Mouse (Mus musculus): ENCODE results near the gene Cgnl1.

- TF ChIP-seq POLR2A (IDR thresholded peaks at IDR 0.05; ENCODE audit: control insufficient read depth, extremely low read depth, insufficient read depth, low read length, poor library complexity) (no peak), CTCF (IDR thresholded peaks at IDR 0.05; ENCODE audit: borderline replicate concordance, control insufficient read depth, extremely low read depth, insufficient read depth, low read length, poor library complexity) (no peak)
Measured at GRCm38 (mm10) chr9:71772338-71772737, 936 bp upstream of the Cgnl1 start.

All from thymus, adult 2 months (tissue).